Mouse (Mus musculus) midbrain, embryonic 11.5 days (tissue): ENCODE data around the gene Zfp790. TPM values are rescaled to one million over a fixed set of nuclear protein-coding genes. Genes with fewer than 3 reads are reported as not detected.
"Not testable (repeated sequence)": the region's sequence is repeated elsewhere in the genome, so short reads cannot be mapped to it uniquely, and the experiment has no call there.

Source experiments
- ATAC-seq: fragments of 200-750 bp; cut with Nextera tagmentation; 2 replicates; pipeline ENCODE4 v1.8.0; 2017; ENCODE audit warnings: moderate TSS enrichment, moderate library complexity; ENCODE audit not compliant: low FRiP score
- DNase-seq: peaks from one replicate; pipeline ENCODE4 v3.0.0; 2015; ENCODE audit warnings: low spot score; ENCODE audit errors: missing footprints
- H3K27ac ChIP-seq: fragments of 300-500 bp; sonication (generic); 2 replicates; pipeline ENCODE4 v1.5.1; 2014; ENCODE audit warnings: low read depth, low read length
- H3K27me3 ChIP-seq: fragments of 300-500 bp; sonication (generic); 2 replicates; pipeline ENCODE4 v1.6.1; 2014; ENCODE audit warnings: mild to moderate bottlenecking, low read length, moderate library complexity, mixed read lengths; ENCODE audit not compliant: control insufficient read depth, insufficient read depth
- H3K36me3 ChIP-seq: fragments of 300-500 bp; sonication (generic); 2 replicates; pipeline ENCODE4 v1.6.1; 2014; ENCODE audit warnings: mild to moderate bottlenecking, low read length, moderate library complexity, mixed read lengths; ENCODE audit not compliant: control insufficient read depth, insufficient read depth
- H3K4me1 ChIP-seq: fragments of 300-500 bp; sonication (generic); 2 replicates; pipeline ENCODE4 v1.6.1; 2014; ENCODE audit warnings: low read length; ENCODE audit not compliant: control insufficient read depth, insufficient read depth
- H3K4me2 ChIP-seq: fragments of 300-500 bp; sonication (generic); 2 replicates; pipeline ENCODE4 v1.6.1; 2014; ENCODE audit warnings: mild to moderate bottlenecking, moderate library complexity
- H3K4me3 ChIP-seq: fragments of 300-500 bp; sonication (generic); 2 replicates; pipeline ENCODE4 v1.5.1; 2014; ENCODE audit warnings: low read depth, low read length
- H3K9ac ChIP-seq: fragments of 300-500 bp; sonication (generic); 2 replicates; pipeline ENCODE4 v1.6.1; 2014; ENCODE audit warnings: low read length
- H3K9me3 ChIP-seq: fragments of 300-500 bp; sonication (generic); 2 replicates; pipeline ENCODE4 v1.6.1; 2016; ENCODE audit warnings: low read length; ENCODE audit not compliant: control insufficient read depth
- WGBS: fragments of 180-500 bp; shearing (Covaris S2); extraction: QIAGEN DNeasy Blood & Tissue Kit; methylation state at CpG from one replicate; pipeline ENCODE4 v1.1.7; 2014; 5-methylcytosine and 5-hydroxymethylcytosine counted together
- microRNA counts: library from miRNA; unstranded; fragments of <30 nt; microRNA quantifications from one replicate; lab custom pipeline; 2015
- microRNA-seq: library from miRNA; unstranded; fragments of <30 nt; microRNA quantifications from one replicate; pipeline ENCODE4, GENCODE M21; 2017
- polyA plus RNA-seq: library from polyadenylated mRNA; unstranded; fragments of >200 nt; fragmentation: Nextera tagmentation; extraction: Ambion mirVana; gene quantifications from 2 replicates; pipeline ENCODE4 v1.2.1, GENCODE M21; 2014

Gene Zfp790
- polyA plus RNA-seq, 1 experiment from 2014 or later: 20.6 TPM

DNA sequence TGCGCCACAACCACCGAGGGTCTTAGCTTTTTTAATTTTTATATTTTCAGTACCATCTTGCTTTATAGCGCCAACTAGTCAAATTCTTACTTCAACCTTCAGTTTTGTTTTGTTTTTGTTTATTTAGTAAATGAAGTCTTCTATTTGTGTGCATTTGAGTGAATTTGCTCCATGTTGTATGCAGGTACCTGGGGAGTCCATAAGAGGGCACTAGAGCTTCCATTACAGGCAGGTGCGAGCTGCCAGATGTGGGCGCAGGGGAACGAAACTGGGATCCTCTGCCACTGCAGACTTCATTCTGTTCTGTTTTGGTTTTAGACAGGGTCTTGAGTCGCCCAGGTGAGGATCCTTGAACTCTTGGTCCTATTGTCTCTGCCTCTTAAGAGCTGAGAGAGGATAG is 45.7 kb downstream of the Zfp790 start:
- H3K9ac ChIP-seq: no peak overlapping the region
- 88% methylated on average over 7 of the region's 7 CpGs for WGBS
- H3K4me3 ChIP-seq: no peak overlapping the region
- H3K27ac ChIP-seq: no peak overlapping the region
- H3K4me2 ChIP-seq: no peak overlapping the region
- no peaks in the 10 kb centered on the region for H3K36me3 ChIP-seq
- no peaks in the 10 kb centered on the region for H3K9me3 ChIP-seq
- DNase-seq (no peak), ATAC-seq (no peak)
- peaks cover 6% of the 10 kb centered on the region; the same call in 1 of the 2 replicates for H3K4me1 ChIP-seq
- H3K27me3 ChIP-seq: no peaks in the 10 kb centered on the region

DNA sequence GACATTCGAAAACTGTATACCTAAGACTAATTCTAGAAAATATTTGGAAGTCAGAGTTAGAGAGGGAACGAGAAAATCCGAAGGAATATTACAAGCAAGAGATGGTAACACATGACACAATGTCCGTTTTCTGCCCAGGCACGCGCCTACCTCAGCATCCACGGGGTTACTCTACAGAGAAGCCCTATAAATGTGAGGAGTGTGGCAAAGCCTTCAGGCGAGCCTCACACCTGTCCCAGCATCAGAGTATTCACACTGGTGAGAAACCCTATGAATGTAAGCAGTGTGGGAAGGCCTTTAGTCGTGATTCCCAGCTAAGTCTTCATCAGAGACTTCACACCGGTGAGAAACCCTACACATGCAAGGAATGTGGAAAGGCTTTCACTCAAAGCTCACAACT is 58.3 kb downstream of the Zfp790 start:
- Histone ChIP-seq H3K36me3 (peaks cover 22% of the 10 kb centered on the region), H3K27me3 (no peaks in the 10 kb centered on the region), H3K9ac (no peak overlapping the region), H3K4me1 (no peaks in the 10 kb centered on the region), H3K4me2 (no peak overlapping the region), H3K9me3 (peaks cover 24% of the 10 kb centered on the region), H3K27ac (no peak overlapping the region), H3K4me3 (no peak overlapping the region)
- DNase-seq (no peak), ATAC-seq (no peak)
- WGBS: 93% methylated on average over 10 of the region's 10 CpGs

DNA sequence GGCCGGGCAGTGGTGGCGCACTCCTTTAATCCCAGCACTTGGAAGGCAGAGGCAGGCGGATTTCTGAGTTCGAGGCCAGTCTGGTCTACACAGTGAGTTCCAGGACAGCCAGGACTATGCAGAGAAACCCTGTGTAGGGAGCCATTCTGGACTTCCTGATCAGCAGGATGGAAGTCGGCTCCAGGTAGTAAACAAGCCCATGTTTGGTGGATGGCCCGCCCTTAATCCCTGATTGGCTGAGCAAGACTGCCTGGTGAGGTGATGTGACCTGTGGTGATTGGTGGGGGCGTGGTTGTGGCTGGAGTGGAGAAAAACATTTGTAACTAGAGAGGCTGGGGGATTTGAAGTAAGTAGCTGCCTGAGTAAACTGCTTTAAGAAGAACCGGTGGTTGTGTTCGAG is 61.6 kb downstream of the Zfp790 start:
- WGBS: 93% methylated on average over 9 of the region's 9 CpGs
- not testable (repeated sequence) for H3K4me3 ChIP-seq, H3K4me2 ChIP-seq, H3K27ac ChIP-seq, DNase-seq, ATAC-seq, H3K27me3 ChIP-seq, H3K9ac ChIP-seq, H3K4me1 ChIP-seq
- H3K36me3 ChIP-seq: peaks cover 19% of the 10 kb centered on the region
- H3K9me3 ChIP-seq: peaks cover 23% of the 10 kb centered on the region

DNA sequence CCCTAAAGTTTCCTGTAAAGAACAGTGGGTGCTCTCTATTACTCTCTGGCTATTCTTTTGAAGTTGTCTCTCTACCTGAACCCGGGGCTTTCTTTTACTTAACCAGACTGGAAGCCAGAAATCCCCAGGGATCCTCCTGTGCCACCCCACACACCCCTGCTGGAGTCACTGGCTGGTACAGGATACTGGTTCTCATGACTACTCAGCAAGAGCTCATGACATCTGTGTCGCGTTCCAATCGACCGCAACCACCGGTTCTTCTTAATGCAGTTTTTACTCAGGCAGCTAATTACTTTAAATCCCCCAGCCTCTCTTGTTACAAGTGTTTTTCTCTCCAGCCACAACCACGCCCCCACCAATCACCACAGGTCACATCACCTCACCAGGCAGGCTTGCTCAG is 64.1 kb downstream of the Zfp790 start:
- Histone ChIP-seq H3K4me3 (no peak overlapping the region), H3K9me3 (peaks cover 11% of the 10 kb centered on the region), H3K9ac (no peak overlapping the region), H3K4me1 (no peaks in the 10 kb centered on the region), H3K27ac (no peak overlapping the region), H3K27me3 (no peaks in the 10 kb centered on the region), H3K36me3 (peaks cover 8% of the 10 kb centered on the region), H3K4me2 (no peak overlapping the region)
- no peak for ATAC-seq
- no peak for DNase-seq
- WGBS: 84% methylated on average over 7 of the region's 7 CpGs

MicroRNAs encoded within 50 kb of the gene (microRNA counts, 519-probe panel; counts per million panel counts)
- not detected for microRNA mmu-miR-1964 (lab: Ali Mortazavi, UCI)

Small RNA genes lying within 50 kb of the gene (microRNA-seq; reads per million reads assigned to microRNA genes)
- 7.0 reads per million, percentile 26 among the genes with 10 or more reads in this experiment for gene Mir1964

Other genes with a start within 250 kb of the Zfp790 start
- gene Catsperg2, start 89.1 kb upstream of the Zfp790 start, polyA plus RNA-seq: 0.07 TPM in 1 of 2 replicates, not detected in the other
- gene Zfp84, start 47.6 kb upstream of the Zfp790 start, polyA plus RNA-seq: 17.9 and 19.3 TPM in 2 replicates
- gene Zfp30, start 32.1 kb upstream of the Zfp790 start, polyA plus RNA-seq: 8.5 and 9.8 TPM in 2 replicates
- gene Zfp940, start 37.6 kb downstream of the Zfp790 start, polyA plus RNA-seq: 12.5 and 12.6 TPM in 2 replicates
- 10.3 and 12.1 TPM in 2 replicates for gene Zfp420, start 43.9 kb downstream of the Zfp790 start, polyA plus RNA-seq
- gene Zfp27, start 90.5 kb downstream of the Zfp790 start, polyA plus RNA-seq: 14.7 and 15.3 TPM in 2 replicates
- gene Zfp383, start 92.1 kb downstream of the Zfp790 start, polyA plus RNA-seq: 8.6 and 10.8 TPM in 2 replicates
- gene Zfp74, start 138.0 kb downstream of the Zfp790 start, polyA plus RNA-seq: 10.6 and 12.6 TPM in 2 replicates
- 11.7 and 13.0 TPM in 2 replicates for gene Zfp568, start 167.8 kb downstream of the Zfp790 start, polyA plus RNA-seq
- gene Zfp14, start 235.3 kb downstream of the Zfp790 start, polyA plus RNA-seq: 6.1 and 6.2 TPM in 2 replicates